Mouse (Mus musculus) liver, embryonic 14.5 days (tissue): ENCODE measurements at regions not wholly inside any gene's neighbourhood (a gene's known extent, or its start where the extent isn't known, plus 50 kb on each side); places are given as distances from the start of the nearest gene placed in this dataset.
A peak's percentile ranks its signal among the peaks of the same experiment; 100 is the strongest.

Source experiments
- ATAC-seq: fragments of 200-750 bp; cut with Nextera tagmentation; 2 replicates; pipeline ENCODE4 v1.8.0; 2017; ENCODE audit warnings: moderate number of reproducible peaks, mild to moderate bottlenecking, moderate library complexity; ENCODE audit not compliant: insufficient read depth
- DNase-seq, 3 experiments: peaks; one replicate each; pipeline ENCODE4 v3.0.0-alpha.2; 2012 to 2013; ENCODE audit warnings: low read depth in 3 of 3, low spot score in 3 of 3
- H3K27ac ChIP-seq: fragments of 300-500 bp; sonication (generic); 2 replicates; pipeline ENCODE4 v1.5.1; 2014; ENCODE audit warnings: moderate library complexity, mild to moderate bottlenecking, control low read depth, inconsistent platforms
- H3K27me3 ChIP-seq: fragments of 300-500 bp; sonication (generic); 2 replicates; pipeline ENCODE4 v1.6.1; 2014; ENCODE audit warnings: mild to moderate bottlenecking, low read length, moderate library complexity; ENCODE audit not compliant: control insufficient read depth, insufficient read depth
- H3K36me3 ChIP-seq: fragments of 300-500 bp; sonication (generic); replicated peaks from 2 replicates; pipeline ENCODE4 v1.6.1; 2014; ENCODE audit warnings: low read depth; ENCODE audit not compliant: control insufficient read depth, insufficient read depth
- H3K4me1 ChIP-seq, 2 experiments: fragments of 200-500 bp in 1 of 2; fragments of 300-500 bp in 1 of 2; sonication (generic) in 1 of 2; replicated peaks; 2 replicates each; pipeline ENCODE4 v1.6.1; 2012 to 2014; ENCODE audit warnings: antibody characterized with exemption in 1 of 2, inconsistent platforms in 1 of 2, low read length in 1 of 2; ENCODE audit not compliant: control insufficient read depth in 2 of 2, insufficient read depth in 2 of 2
- H3K4me2 ChIP-seq: fragments of 300-500 bp; sonication (generic); 2 replicates; pipeline ENCODE4 v1.6.1; 2014; ENCODE audit warnings: low read depth, mild to moderate bottlenecking, control low read depth, moderate library complexity
- H3K4me3 ChIP-seq, 2 experiments: fragments of 200-500 bp in 1 of 2; fragments of 300-500 bp in 1 of 2; sonication (generic) in 1 of 2; 2 replicates each; pipeline ENCODE4 v1.5.1; 2012 to 2014; ENCODE audit warnings: low read depth in 2 of 2, low read length in 2 of 2, mild to moderate bottlenecking in 2 of 2, control low read depth in 1 of 2, inconsistent platforms in 1 of 2, moderate library complexity in 1 of 2; ENCODE audit not compliant: insufficient read depth in 1 of 2
- H3K9ac ChIP-seq: fragments of 300-500 bp; sonication (generic); replicated peaks from 2 replicates; pipeline ENCODE4 v1.6.1; 2014; ENCODE audit warnings: mild to moderate bottlenecking, control low read depth, moderate library complexity
- H3K9me3 ChIP-seq: fragments of 300-500 bp; sonication (generic); 2 replicates; pipeline ENCODE4 v1.6.1; 2016; ENCODE audit warnings: low read length, mixed read lengths; ENCODE audit not compliant: control insufficient read depth
- CTCF ChIP-seq: IDR thresholded peaks from 2 replicates; pipeline ENCODE4 v1.5.1; 2016; ENCODE audit warnings: antibody characterized with exemption, low read depth, control low read depth
- EP300 ChIP-seq: IDR thresholded peaks from 2 replicates; pipeline ENCODE4 v1.6.1; 2016; ENCODE audit warnings: antibody characterized with exemption, low read depth
- WGBS: fragments of 180-500 bp; shearing (Covaris S2); extraction: QIAGEN DNeasy Blood & Tissue Kit; methylation state at CpG from one replicate; pipeline ENCODE4 v1.1.7; 2014; ENCODE audit not compliant: insufficient replicate concordance; 5-methylcytosine and 5-hydroxymethylcytosine counted together

GRCm38 (mm10) chr2:134067404-134067803 is 486.8 kb downstream of the Hao1 start:
- no peaks in the 10 kb centered on the region for H3K9me3 ChIP-seq
- H3K4me1 ChIP-seq, result no peaks in the 10 kb centered on the region
- H3K36me3 ChIP-seq, result no peaks in the 10 kb centered on the region
- TF ChIP-seq CTCF (no peak), EP300 (no peak)
- H3K4me2 ChIP-seq, result no peak overlapping the region
- no peak overlapping the region for H3K27ac ChIP-seq
- no peak overlapping the region for H3K9ac ChIP-seq
- no peak overlapping the region for H3K4me3 ChIP-seq
- no peaks in the 10 kb centered on the region for H3K27me3 ChIP-seq
- 54% methylated on average over 1 of the region's 1 CpGs for WGBS
- no peak for DNase-seq
- no peak for ATAC-seq

- ATAC-seq, result peak; percentile 79
- DNase-seq, result peak; percentile 22 to 33 (median 29)
- WGBS, result 38% methylated on average over 2 of the region's 2 CpGs
Measured at GRCm38 (mm10) chr2:134059916-134060618, 494.1 kb downstream of the Hao1 start.

GRCm38 (mm10) chr2:134036359-134036874 is 484.5 kb downstream of the Bmp2 start:
- no peak for DNase-seq
- TF ChIP-seq CTCF (no peak), EP300 (no peak)
- Histone ChIP-seq H3K4me3 (no peak overlapping the region), H3K9me3 (no peaks in the 10 kb centered on the region), H3K36me3 (no peaks in the 10 kb centered on the region), H3K4me2 (no peak overlapping the region), H3K27ac (no peak overlapping the region), H3K9ac (no peak overlapping the region), H3K27me3 (no peaks in the 10 kb centered on the region), H3K4me1 (no peaks in the 10 kb centered on the region)
- 61% methylated on average over 6 of the region's 6 CpGs for WGBS
- ATAC-seq, result no peak

More at GRCm38 (mm10) chr2:134059916-134060618, 494.1 kb downstream of the Hao1 start:
- no peak overlapping the region for H3K27ac ChIP-seq
- H3K4me1 ChIP-seq, result peaks cover 2 to 4% of the 10 kb centered on the region in 2 experiments; a peak in 1 of 4 replicates
- no peak for TF ChIP-seq CTCF
- peak; percentile 74 for TF ChIP-seq EP300
- no peaks in the 10 kb centered on the region for H3K27me3 ChIP-seq
- no peak overlapping the region for H3K4me3 ChIP-seq
- H3K9ac ChIP-seq, result no peak overlapping the region
- no peak overlapping the region for H3K4me2 ChIP-seq
- no peaks in the 10 kb centered on the region for H3K36me3 ChIP-seq
- no peaks in the 10 kb centered on the region for H3K9me3 ChIP-seq

- DNase-seq (no peak), ATAC-seq (no peak)
- H3K9me3 ChIP-seq, result no peaks in the 10 kb centered on the region
- no peak overlapping the region for H3K4me2 ChIP-seq
- no peaks in the 10 kb centered on the region for H3K36me3 ChIP-seq
- no peak overlapping the region for H3K9ac ChIP-seq
- no peak overlapping the region for H3K27ac ChIP-seq
- H3K4me1 ChIP-seq, result no peaks in the 10 kb centered on the region
- H3K27me3 ChIP-seq, result no peaks in the 10 kb centered on the region
- 41% methylated on average over 4 of the region's 4 CpGs for WGBS
- TF ChIP-seq CTCF, result peak; percentile 47
- TF ChIP-seq EP300, result no peak
- H3K4me3 ChIP-seq, result no peak overlapping the region
Measured at GRCm38 (mm10) chr2:134029631-134030414, 477.9 kb downstream of the Bmp2 start.

- ATAC-seq, result no peak
- no peak for TF ChIP-seq EP300
- TF ChIP-seq CTCF, result no peak
- 33% methylated on average over 2 of the region's 2 CpGs for WGBS
Measured at GRCm38 (mm10) chr2:134029153-134029552, 477.2 kb downstream of the Bmp2 start.

More at GRCm38 (mm10) chr2:134029153-134029552, 477.2 kb downstream of the Bmp2 start:
- H3K9me3 ChIP-seq, result no peaks in the 10 kb centered on the region
- no peak overlapping the region for H3K4me2 ChIP-seq
- no peak for DNase-seq
- H3K27ac ChIP-seq, result no peak overlapping the region
- H3K4me1 ChIP-seq, result no peaks in the 10 kb centered on the region
- no peaks in the 10 kb centered on the region for H3K27me3 ChIP-seq
- no peaks in the 10 kb centered on the region for H3K36me3 ChIP-seq
- H3K9ac ChIP-seq, result no peak overlapping the region
- H3K4me3 ChIP-seq, result no peak overlapping the region
